Mouse (Mus musculus) gastrocnemius, adult 2 months (tissue): ENCODE data around the gene Pou2f2. TPM values are rescaled to one million over a fixed set of nuclear protein-coding genes. Genes with fewer than 3 reads are reported as not detected.
A peak's percentile ranks its signal among the peaks of the same experiment; 100 is the strongest.

Experiments
- DNase-seq: peaks from one replicate; pipeline ENCODE4 v3.0.0; 2022
- H3K27ac ChIP-seq: fragments of 200-600 bp; 2 replicates; pipeline ENCODE4 v1.8.1; 2022; ENCODE audit warnings: mild to moderate bottlenecking
- H3K4me3 ChIP-seq: fragments of 200-600 bp; 2 replicates; pipeline ENCODE4 v1.8.1; 2022; ENCODE audit warnings: mild to moderate bottlenecking, moderate library complexity
- CTCF ChIP-seq: fragments of 200-600 bp; IDR thresholded peaks from 2 replicates; pipeline ENCODE4 v1.8.1; 2022; ENCODE audit warnings: antibody characterized with exemption, mild to moderate bottlenecking, moderate library complexity
- intact Hi-C: fragments of 180-260 bp; cut with DNase I; formaldehyde crosslinking; loops from one replicate; pipeline ENCODE4 v1.15.1; 2025
- total RNA-seq, 2 experiments: library from RNA; stranded (reverse); gene quantifications; 2 replicates each; pipeline ENCODE4 v1.2.3; 2021

The Pou2f2 gene
- total RNA-seq, 2 experiments from 2014 or later, result 0.08 to 0.13 TPM

DNA sequence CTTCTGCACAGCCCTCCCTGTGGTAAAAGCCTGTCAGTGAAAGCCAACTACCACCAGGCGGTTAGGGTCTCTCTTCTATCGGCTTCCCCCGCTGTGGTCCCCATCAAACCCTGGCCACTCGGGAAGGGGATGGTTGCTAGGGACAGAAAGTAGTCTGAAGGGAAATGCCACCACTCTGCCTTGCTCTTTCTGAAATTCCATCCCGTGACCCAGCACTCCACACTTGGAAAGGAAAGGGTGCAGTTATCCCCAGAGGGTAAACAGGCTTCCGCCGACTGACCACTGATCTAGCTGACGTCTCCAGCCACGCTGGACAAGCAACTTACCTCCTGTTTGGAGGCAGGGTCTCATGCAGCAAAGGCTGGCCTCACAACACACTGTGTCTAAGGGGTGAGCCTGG, 51.6 kb downstream of the Pou2f2 start:
- Histone ChIP-seq H3K27ac (no peak overlapping the region), H3K4me3 (no peak overlapping the region)
- TF ChIP-seq CTCF, result no peak
- DNase-seq, result no peak
- intact Hi-C loops, result no loop called here

DNA sequence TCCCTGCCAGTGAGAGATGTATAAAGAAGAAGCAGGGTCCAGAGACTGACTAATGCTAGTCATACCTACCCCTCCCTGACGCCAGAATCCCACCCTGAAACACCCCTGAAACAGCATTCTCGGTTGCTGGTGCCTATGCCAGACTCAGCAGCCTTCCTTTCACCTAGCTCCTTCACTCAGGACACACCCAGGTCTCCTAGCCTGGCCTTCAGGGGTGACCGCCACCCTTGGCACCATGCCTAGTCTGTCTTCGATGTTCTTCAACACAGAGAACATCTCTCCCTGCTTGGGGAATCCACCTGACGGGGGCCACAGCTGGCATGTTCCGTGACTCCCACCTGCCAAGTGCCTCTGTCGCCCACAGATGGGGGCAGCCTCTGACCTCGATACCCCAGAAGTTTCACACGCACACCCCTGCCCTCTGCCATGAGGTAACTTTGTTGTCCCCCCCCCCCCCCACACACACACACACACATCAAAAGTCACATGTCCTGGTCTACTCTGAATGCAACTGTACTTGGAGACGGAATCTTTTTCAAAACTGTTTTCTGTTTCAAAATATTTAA, 53.7 kb downstream of the Pou2f2 start:
- H3K4me3 ChIP-seq, result no peak overlapping the region
- no peak for TF ChIP-seq CTCF
- H3K27ac ChIP-seq, result no peak overlapping the region
- intact Hi-C loops, result no loop called here
- no peak for DNase-seq

DNA sequence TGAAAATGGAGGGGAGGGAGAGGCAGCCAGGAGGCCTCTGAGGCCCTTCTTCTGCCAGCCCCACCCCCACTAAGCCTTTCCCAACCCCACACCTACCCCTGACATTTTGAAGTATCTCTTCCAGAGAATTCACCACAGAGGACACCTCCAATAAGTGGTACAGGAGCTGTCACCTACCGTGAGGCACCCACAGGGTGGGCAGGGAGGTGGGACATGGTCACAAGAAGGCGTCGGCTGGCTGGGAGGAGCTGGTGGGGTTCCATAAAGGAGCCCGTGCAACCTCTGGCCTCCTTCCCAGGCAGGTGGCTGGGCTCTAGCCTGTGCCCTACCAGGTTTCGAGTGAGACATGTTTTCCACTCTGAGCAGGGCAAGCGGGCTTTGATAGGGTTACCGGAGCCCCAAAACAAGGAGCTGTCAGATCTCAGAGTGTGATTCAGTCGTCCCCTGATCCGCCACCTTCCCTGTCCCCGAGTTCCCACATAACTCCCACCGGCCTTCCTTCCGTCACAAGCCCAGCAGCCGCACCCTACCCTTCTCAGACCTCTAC, 58.2 kb downstream of the Pou2f2 start:
- H3K27ac ChIP-seq, result no peak overlapping the region
- no peak overlapping the region for H3K4me3 ChIP-seq
- no peak for TF ChIP-seq CTCF
- DNase-seq, result no peak
- intact Hi-C loops, result no loop called here

DNA sequence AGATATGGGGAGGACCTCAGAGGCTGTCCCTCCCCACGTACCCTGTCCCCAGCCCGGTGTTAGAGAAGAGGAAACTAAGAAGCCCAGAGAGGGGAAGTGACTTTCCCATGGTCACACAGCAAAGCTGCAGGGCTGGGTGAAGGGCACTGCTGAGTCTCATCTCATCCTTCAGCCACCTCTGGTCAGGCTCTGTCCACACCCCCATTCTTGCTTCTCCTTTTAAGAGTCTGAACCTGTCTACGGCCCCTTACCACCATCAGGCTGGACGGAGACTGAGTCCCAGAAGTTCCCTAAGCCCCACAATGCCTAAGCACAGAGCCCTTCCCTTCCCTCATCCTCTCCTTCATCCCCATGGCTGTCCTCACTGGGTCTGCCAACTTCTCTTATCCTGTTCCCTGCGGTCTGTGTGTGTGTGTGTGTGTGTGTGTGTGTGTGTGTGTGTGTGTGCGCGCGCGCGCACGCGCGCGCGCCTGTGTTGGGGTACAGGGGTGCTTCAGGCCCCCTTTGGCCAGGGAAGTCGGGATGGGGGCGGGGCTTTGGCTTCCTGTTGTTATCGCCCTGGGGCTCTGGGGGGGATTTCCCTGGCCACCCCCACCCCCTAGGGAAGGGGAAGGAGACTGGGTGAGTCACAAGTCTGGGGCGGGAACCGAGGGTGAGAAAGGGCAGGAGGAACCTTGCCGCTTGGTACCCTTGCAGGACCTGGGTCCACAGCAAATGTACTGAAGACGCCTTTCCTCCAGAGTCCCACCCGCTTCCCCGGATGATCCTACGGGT, 59.3 kb downstream of the Pou2f2 start:
- peak; percentile 45 for DNase-seq
- no peak for TF ChIP-seq CTCF
- intact Hi-C loops, result no loop called here
- no peak overlapping the region for H3K27ac ChIP-seq
- no peak overlapping the region for H3K4me3 ChIP-seq

DNA sequence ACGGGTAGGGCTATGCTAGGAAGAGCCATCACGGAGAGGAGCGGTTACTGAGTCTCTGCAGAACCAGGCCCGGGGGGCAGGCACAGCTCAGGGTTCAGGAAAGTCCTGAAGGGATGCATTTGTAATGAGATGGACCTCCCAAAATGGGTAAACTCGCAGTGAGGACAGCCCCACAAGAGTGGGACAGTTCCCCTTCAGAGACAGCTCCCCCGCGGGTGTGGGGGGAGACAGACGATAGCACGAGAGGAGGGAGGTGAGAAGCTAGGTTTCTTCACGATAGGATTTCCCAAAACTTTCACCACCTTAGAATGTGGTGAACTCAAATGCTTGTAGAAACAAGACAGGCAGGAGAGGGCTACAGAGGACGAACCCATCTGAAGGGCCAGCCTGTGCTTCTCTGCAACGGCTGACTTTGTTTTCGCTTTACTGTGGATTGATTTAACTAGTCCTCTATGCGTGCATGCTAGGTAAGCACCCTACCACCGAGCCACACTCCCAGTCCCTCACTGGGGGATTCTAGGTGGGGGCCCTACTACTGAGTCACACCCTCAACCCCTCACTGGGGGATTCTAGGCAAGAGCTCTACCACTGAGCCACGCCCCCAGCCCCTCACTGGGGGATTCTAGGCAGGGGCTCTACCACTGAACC, 66.4 kb downstream of the Pou2f2 start:
- Histone ChIP-seq H3K27ac (no peak overlapping the region), H3K4me3 (no peak overlapping the region)
- no peak for TF ChIP-seq CTCF
- DNase-seq, result no peak
- intact Hi-C loops, result no loop called here

DNA sequence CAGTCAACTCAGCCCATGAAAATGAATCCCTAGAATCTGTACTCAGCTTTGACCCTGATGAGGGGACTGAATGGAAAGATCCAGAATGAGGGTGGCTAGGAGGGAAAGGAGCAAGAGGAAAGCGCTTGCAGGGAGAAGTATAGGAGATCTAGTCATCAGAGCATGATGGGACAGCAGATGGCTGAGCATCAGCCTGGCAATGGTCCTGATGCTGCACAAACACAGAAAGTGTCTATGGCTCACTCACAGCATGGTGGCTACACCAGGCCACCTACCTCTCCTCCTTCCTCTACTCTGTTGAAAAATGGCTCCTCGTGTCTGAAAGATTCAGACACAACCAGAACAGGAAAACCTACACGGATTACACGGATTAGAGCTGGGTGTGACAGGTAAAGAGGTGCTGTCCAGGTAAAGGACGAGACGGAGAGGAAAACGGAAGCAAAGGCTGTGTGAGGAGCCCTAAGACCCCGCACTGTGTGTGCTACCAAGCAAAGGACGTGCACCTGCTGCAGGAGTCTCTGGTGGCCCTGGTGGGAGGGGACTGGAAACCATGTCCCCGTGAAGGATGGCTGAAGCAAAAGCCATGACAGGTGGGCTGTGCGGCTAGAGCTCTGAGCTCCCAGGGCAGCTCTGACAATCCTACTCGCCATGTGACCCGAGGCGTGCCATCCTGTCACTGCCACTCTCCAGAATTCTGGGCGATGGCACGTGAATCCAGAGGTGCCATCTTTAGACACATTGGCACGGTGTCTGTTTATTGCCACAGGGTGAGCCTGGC, 67.2 kb downstream of the Pou2f2 start:
- Histone ChIP-seq H3K27ac (no peak overlapping the region), H3K4me3 (no peak overlapping the region)
- intact Hi-C loops, result no loop called here
- DNase-seq, result no peak
- no peak for TF ChIP-seq CTCF

DNA sequence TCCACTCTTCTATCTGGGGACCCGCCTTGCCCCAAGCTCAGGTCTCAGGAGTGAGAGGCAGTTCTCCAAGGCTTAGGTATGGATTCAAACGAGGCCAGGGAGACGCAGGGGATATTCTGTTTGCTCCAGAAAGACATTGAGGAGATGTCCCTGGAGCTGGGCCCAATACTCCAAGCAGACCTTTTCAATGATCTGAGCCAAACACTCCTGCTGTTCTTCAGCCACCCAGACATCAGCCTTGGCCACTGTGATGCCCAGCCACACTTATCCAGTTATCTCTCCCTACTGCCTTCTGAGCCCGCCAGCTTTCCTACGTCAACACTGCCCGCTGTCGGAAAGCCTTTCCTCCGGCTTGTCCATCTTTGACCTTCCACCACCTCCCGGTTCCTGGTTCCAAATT, 69.2 kb downstream of the Pou2f2 start:
- DNase-seq, result no peak
- H3K4me3 ChIP-seq, result no peak overlapping the region
- H3K27ac ChIP-seq, result no peak overlapping the region
- intact Hi-C loops, result no loop called here
- TF ChIP-seq CTCF, result no peak

DNA sequence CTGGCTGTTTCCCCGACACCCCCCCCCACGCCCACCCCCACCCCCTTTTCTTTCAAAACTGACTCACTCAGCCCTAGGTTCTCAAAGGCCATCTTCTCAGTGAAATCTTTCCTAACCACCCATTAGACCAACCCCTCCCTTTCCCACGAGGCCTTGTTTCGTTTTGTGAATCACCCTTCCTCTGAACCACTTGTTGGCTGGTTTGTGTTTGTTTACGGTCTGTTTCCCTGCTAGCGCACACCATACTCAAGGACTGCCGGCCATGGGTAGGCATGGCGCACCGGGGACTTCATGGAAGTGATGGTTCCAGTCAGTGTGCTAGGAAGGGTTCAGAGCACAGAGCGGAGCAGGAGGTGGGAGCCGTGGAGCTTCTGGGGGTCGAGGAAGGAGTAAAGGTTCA, 70.2 kb downstream of the Pou2f2 start:
- DNase-seq, result no peak
- Histone ChIP-seq H3K27ac (no peak overlapping the region), H3K4me3 (no peak overlapping the region)
- TF ChIP-seq CTCF, result no peak
- intact Hi-C loops, result no loop called here

DNA sequence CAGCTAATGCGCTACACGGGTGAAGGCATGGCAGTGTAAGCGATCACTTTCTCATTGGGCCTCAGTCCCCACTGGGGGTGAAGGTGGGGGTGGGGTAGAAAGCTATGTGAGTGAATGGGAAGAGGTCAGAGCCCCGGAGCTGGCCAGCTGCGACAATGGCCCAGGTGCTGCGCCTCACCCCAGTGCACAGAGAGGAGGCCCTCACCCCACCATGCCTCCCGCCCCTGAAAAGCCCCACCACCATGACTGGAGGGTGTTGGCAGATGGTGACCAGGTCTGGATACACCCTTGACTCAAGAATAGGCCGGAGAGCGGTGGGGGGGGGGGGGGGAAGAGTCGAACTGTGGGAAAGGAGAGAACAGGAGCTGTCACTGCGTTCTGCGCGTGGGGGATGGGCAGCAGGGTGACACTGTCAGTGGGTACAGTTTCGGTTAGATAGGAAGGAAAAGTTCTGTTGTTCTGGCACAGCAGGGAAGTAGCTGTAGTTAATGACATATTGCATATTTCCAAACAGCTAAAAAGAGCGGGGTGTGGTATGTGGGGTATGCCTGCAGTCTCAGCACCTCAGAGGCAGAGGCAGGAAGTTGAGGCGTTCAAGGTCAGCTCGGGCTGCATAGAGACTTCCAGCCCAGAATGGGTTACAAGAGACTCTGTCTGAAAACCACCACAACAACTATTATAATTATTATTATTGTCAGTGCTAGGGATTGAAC, 72.6 kb downstream of the Pou2f2 start:
- TF ChIP-seq CTCF, result no peak
- no peak for DNase-seq
- H3K4me3 ChIP-seq, result no peak overlapping the region

DNA sequence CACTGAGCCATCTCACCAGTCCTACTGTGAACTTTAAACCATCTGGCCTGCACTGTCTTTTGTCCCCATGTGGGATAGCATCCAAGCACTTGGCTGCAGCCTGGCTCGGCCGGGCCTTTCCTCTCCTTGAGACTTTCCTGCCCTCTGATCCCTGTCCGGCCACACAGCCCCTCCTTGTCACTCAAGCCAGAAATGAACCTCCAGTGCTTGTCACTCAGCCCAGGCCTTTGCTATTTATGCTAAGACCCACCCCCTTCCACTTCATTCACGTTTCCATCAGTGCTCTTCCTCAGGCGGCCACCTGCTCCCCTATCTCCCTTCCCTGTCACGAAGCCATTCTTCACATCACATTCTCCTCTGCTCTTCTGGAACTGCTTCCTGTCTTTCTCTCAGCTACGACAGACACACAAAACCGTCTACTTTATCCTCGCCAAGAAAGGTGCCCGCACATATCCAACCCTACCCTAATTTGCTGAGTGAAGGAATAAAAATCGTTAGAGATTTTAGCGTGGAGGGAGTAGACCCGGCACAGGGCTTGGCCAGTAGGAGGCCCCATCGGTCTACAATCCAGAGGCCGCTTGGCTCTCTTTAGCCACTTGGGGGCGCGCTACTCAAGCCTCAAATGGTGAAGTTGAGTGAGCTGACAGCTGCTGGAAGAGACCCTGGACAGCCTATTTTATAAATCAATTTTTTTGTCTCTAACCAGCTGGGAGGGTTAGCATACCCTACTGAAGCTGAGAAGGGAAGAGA, 73.9 kb downstream of the Pou2f2 start:
- peak; percentile 93 for TF ChIP-seq CTCF
- intact Hi-C loops, result no loop called here

More for the DNA sequence above, 72.6 kb downstream of the Pou2f2 start:
- intact Hi-C loops, result no loop called here
- no peak overlapping the region for H3K27ac ChIP-seq

DNA sequence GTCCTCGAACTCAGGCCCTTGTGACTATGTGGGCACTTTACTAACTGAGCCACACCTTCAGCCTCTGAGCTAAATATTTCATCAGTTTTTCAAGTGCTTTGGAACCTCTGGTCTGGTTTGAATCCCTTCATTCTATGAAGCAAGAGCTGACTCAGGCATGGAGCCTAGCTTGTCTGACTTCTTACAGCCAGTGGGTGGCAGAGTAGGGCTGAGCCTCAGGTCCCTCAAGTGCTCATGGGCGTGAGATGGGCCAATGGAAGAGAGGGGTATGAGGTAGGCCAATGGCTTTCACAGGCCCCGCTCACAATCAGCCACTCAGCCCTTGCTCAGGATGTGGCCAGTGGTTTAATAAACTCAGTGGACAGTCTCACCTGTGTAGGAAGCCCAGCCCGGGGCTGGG, 79.9 kb downstream of the Pou2f2 start:
- H3K27ac ChIP-seq, result no peak overlapping the region
- H3K4me3 ChIP-seq, result no peak overlapping the region
- TF ChIP-seq CTCF, result no peak
- intact Hi-C loops, result no loop called here
- no peak for DNase-seq

More for the DNA sequence above, 73.9 kb downstream of the Pou2f2 start:
- no peak overlapping the region for H3K4me3 ChIP-seq
- peak; percentile 72 for DNase-seq
- H3K27ac ChIP-seq, result no peak overlapping the region

DNA sequence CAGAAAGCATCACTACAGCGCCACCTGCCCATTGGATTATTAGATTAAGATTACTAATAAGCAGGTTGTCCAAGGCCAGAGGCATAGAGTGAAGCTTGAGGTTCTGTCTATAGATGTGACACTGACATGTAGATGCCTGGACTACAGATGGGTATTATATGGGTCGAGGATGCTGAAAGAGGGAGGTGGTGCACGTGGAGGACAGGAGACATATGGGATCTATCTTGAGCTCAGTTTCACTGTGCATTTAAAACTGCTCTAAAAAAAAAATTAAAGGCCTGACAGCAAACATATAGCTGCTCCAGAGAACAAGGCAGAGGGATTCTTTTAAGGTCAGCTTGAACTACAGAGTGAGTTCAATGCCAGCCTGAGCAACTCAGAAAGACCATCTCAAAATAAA, 81.4 kb downstream of the Pou2f2 start:
- DNase-seq, result no peak
- no peak for TF ChIP-seq CTCF
- Histone ChIP-seq H3K27ac (no peak overlapping the region), H3K4me3 (no peak overlapping the region)
- intact Hi-C loops, result no loop called here
